ENCODE assay signal across 25 mouse cellular contexts in the genomic region with DNA sequence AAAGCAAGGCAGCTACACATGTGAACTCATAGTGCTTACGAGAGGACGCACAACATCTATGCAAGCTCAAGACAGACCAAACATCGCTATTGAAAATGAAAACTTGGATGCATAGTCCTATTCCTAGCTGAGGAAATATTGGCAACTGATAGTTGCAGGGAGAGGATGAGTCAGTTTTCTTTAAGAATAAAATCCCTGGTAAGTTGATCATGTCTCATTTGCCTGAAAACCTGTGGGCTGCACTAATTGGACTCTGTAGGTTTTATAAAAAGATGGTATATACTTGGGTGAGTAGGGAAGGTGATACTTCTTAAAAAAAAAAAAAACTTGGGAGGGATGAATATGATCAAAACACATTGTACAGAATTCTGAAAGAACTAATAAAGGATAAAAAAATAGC.
DNase-seq lines count a peak whose midpoint lies in the region; TF ChIP-seq lines count a peak whose summit lies in the region.
"Had no signal": no experiment of that assay in that cellular context is flagged by ENCODE, and none has a peak within 500 bp of the region (broad histone marks: within the 10 kb centered on the region; RNA-seq: fewer than 3 reads in every experiment).

No protein-coding gene starts in this region.

- TF ChIP-seq CTCF in layer of hippocampus, adult 2 months (conservative IDR thresholded peaks at IDR 0.05) = no peak

- DNase-seq in layer of hippocampus, adult 2 months (ENCODE audit: low spot score in 2 of 2) = no peak
- DNase-seq in layer of hippocampus, adult 11-12 months (ENCODE audit: low spot score) = no peak
- peak; percentile 6 for DNase-seq in right cerebral cortex, adult 18-20 months
- DNase-seq in right cerebral cortex, postnatal 36 days (ENCODE audit: low spot score in 2 of 2) = no peak
- DNase-seq in telencephalon, adult 2 months (ENCODE audit: low read depth, low spot score) = peak; percentile 62
- no peak for DNase-seq in c-Kit-positive CD71-positive TER-119-positive erythroid progenitor cells, embryonic 14.5 days (ENCODE audit: low spot score)
- DNase-seq: adrenal gland, adult 2 months; adrenal gland, postnatal 14 days; cerebellum, adult 18-20 months; cerebellum, adult 9-10 months; cerebellum, postnatal 14 days; embryo, embryonic 11 days; gastrocnemius, postnatal 25 days; heart, adult 18-20 months; heart, postnatal 10 days; heart, postnatal 36 days had no signal

- no peak overlapping the region for H3K4me3 ChIP-seq in layer of hippocampus, adult 2 months
- H3K4me3 ChIP-seq: embryonic facial prominence, embryonic 10.5 days; embryonic facial prominence, embryonic 13.5 days; erythroblast, embryonic 14.5 days; forebrain, embryonic 13.5 days; heart, embryonic 12.5 days; heart, embryonic 15.5 days; hindbrain, embryonic 10.5 days; hindbrain, embryonic 13.5 days; intestine, embryonic 15.5 days had no signal

- peak overlapping the region; percentile 79 for H3K27ac ChIP-seq in layer of hippocampus, adult 2 months
- H3K27ac ChIP-seq: embryonic facial prominence, embryonic 10.5 days; embryonic facial prominence, embryonic 13.5 days; forebrain, embryonic 13.5 days; heart, embryonic 15.5 days; hindbrain, embryonic 10.5 days; hindbrain, embryonic 13.5 days; intestine, embryonic 15.5 days had no signal

Comparison
In these comparisons a context has a peak if more than half of its experiments do, and no peak if none do; other contexts are left out.
1. DNase-seq: peak in right cerebral cortex, adult 18-20 months (single experiment) and telencephalon, adult 2 months (single experiment); none in layer of hippocampus, adult 2 months (0 of 2), layer of hippocampus, adult 11-12 months (single experiment), right cerebral cortex, postnatal 36 days (0 of 2) and c-Kit-positive CD71-positive TER-119-positive erythroid progenitor cells, embryonic 14.5 days (single experiment).